In genomic region chr5:100040281-100040784, GRCm38 (mm10) we compare ENCODE assay signal across 8 mouse cellular contexts. TPM values are rescaled to one million over a fixed set of nuclear protein-coding genes. Genes with fewer than 3 reads are reported as not detected.
DNase-seq lines count a peak whose midpoint lies in the region; ATAC-seq and TF ChIP-seq lines count a peak whose summit lies in the region.

No protein-coding gene starts in this region.

- intact Hi-C loops in gastrocnemius, postnatal 14 days (cut with DNase I; ENCODE audit: low total_unique reads) = no loop called here

- DNase-seq in gastrocnemius, postnatal 25 days = peak; percentile 19
- no peak for DNase-seq in gastrocnemius, postnatal 14 days
- DNase-seq in thymus, adult 2 months = peak; percentile 42
- DNase-seq in thymus, postnatal 25 days = no peak
- no peak for DNase-seq in intestine, embryonic 14.5 days (ENCODE audit: low spot score)
- DNase-seq in lung, postnatal 14 days = peak; percentile 32
- peak; percentile 50 for DNase-seq in testis, postnatal 14 days (ENCODE audit: low spot score)

- H3K9ac ChIP-seq in embryonic facial prominence, embryonic 15.5 days = peak overlapping the region; percentile 80
- H3K9ac ChIP-seq in intestine, embryonic 14.5 days (ENCODE audit: low read length) = peak overlapping the region; percentile 99

- WGBS in thymus, adult 2 months = 2% methylated on average over 19 of the region's 19 CpGs
- under 1% methylated on average over 19 of the region's 19 CpGs for WGBS in embryonic facial prominence, embryonic 15.5 days
- under 1% methylated on average over 19 of the region's 19 CpGs for WGBS in intestine, embryonic 14.5 days

- no peak for ATAC-seq in embryonic facial prominence, embryonic 15.5 days (ENCODE audit: insufficient number of reproducible peaks, low FRiP score, low TSS enrichment, low read depth)
- ATAC-seq in intestine, embryonic 14.5 days (replicated peaks; ENCODE audit: low FRiP score, low TSS enrichment, low read depth) = 0 out of 2 replicates have a peak, but pooled peaks have one; percentile 1

- peak overlapping the region; percentile 83 for H3K4me2 ChIP-seq in embryonic facial prominence, embryonic 15.5 days (replicated peaks)
- peak overlapping the region; percentile 79 for H3K4me2 ChIP-seq in intestine, embryonic 14.5 days (ENCODE audit: low read length)

- H3K36me3 ChIP-seq in thymus, adult 2 months (ENCODE audit: control insufficient read depth, insufficient read depth, low read length) = peaks cover 12% of the 10 kb centered on the region; the same call in 1 of the 2 replicates
- peaks cover 5% of the 10 kb centered on the region for H3K36me3 ChIP-seq in embryonic facial prominence, embryonic 15.5 days
- peaks cover 26% of the 10 kb centered on the region for H3K36me3 ChIP-seq in intestine, embryonic 14.5 days (ENCODE audit: control insufficient read depth, insufficient read depth, low read length)

- H3K4me3 ChIP-seq in thymus, adult 2 months (ENCODE audit: control insufficient read depth, insufficient read depth, low read length) = peak overlapping the region; percentile 79
- peak overlapping the region; percentile 98 for H3K4me3 ChIP-seq in embryonic facial prominence, embryonic 15.5 days (replicated peaks)
- peak overlapping the region; percentile 99 for H3K4me3 ChIP-seq in intestine, embryonic 14.5 days (ENCODE audit: low read depth, low read length)

- TF ChIP-seq POLR2A in thymus, adult 2 months (IDR thresholded peaks at IDR 0.05; ENCODE audit: control insufficient read depth, extremely low read depth, insufficient read depth, low read length, poor library complexity) = no peak

- H3K9me3 ChIP-seq in embryonic facial prominence, embryonic 15.5 days (replicated peaks) = no peaks in the 10 kb centered on the region
- no peaks in the 10 kb centered on the region for H3K9me3 ChIP-seq in intestine, embryonic 14.5 days (ENCODE audit: control insufficient read depth, low read length)

- no peaks in the 10 kb centered on the region for H3K27me3 ChIP-seq in thymus, adult 2 months (ENCODE audit: control insufficient read depth, insufficient read depth, low read length)
- H3K27me3 ChIP-seq in embryonic facial prominence, embryonic 15.5 days = no peaks in the 10 kb centered on the region
- no peaks in the 10 kb centered on the region for H3K27me3 ChIP-seq in intestine, embryonic 14.5 days (replicated peaks; ENCODE audit: control insufficient read depth, insufficient read depth, low read length)

- TF ChIP-seq CTCF in thymus, adult 2 months (IDR thresholded peaks at IDR 0.05; ENCODE audit: borderline replicate concordance, control insufficient read depth, extremely low read depth, insufficient read depth, low read length, poor library complexity) = no peak

- peaks cover 6% of the 10 kb centered on the region for H3K4me1 ChIP-seq in thymus, adult 2 months (replicated peaks; ENCODE audit: control insufficient read depth, insufficient read depth, low read length)
- peaks cover 34% of the 10 kb centered on the region for H3K4me1 ChIP-seq in embryonic facial prominence, embryonic 15.5 days
- peaks cover 34% of the 10 kb centered on the region for H3K4me1 ChIP-seq in intestine, embryonic 14.5 days (replicated peaks; ENCODE audit: control insufficient read depth, insufficient read depth, low read length)

- peak overlapping the region; percentile 49 for H3K27ac ChIP-seq in thymus, adult 2 months (ENCODE audit: control insufficient read depth, insufficient read depth, low read length)
- H3K27ac ChIP-seq in embryonic facial prominence, embryonic 15.5 days (replicated peaks) = peak overlapping the region; percentile 99
- H3K27ac ChIP-seq in intestine, embryonic 14.5 days (ENCODE audit: low read depth) = peak overlapping the region; percentile 96

RNA-seq across cellular contexts. Expression of gene Enoph1, which starts 0.5 kb away (rescaled TPM):
- total RNA-seq in gastrocnemius, postnatal 25 days (2021) = 1 to 10 TPM; 5.4 to 6.0 TPM
- total RNA-seq in gastrocnemius, postnatal 14 days (2021) = 1 to 10 TPM; 6.2 to 6.9 TPM
- polyA plus RNA-seq in thymus, adult 2 months (2012; rRNA removed) = 34.2 and 46.3 TPM in 2 replicates
- 41.5 and 41.9 TPM in 2 replicates for polyA plus RNA-seq in embryonic facial prominence, embryonic 15.5 days (2015; fragmentation: Nextera tagmentation; extraction: Ambion mirVana)
- polyA plus RNA-seq in intestine, embryonic 14.5 days (2014; fragmentation: Nextera tagmentation; extraction: Ambion mirVana) = 49.8 and 51.7 TPM in 2 replicates

RNA-seq across cellular contexts. Expression of gene Hnrnpdl, which starts 0.9 kb away (rescaled TPM):
- 10 to 100 TPM; 59.4 to 70.1 TPM for total RNA-seq in gastrocnemius, postnatal 25 days (2021)
- 10 to 100 TPM; 56.1 to 60.2 TPM for total RNA-seq in gastrocnemius, postnatal 14 days (2021)
- 142 and 148 TPM in 2 replicates for polyA plus RNA-seq in thymus, adult 2 months (2012; rRNA removed)
- 149 and 152 TPM in 2 replicates for polyA plus RNA-seq in embryonic facial prominence, embryonic 15.5 days (2015; fragmentation: Nextera tagmentation; extraction: Ambion mirVana)
- polyA plus RNA-seq in intestine, embryonic 14.5 days (2014; fragmentation: Nextera tagmentation; extraction: Ambion mirVana) = 171 and 192 TPM in 2 replicates

Comparison
In these comparisons a context has a peak if more than half of its experiments do, and no peak if none do; other contexts are left out.
1. DNase-seq: peak in gastrocnemius, postnatal 25 days (single experiment), thymus, adult 2 months (single experiment), lung, postnatal 14 days (single experiment) and testis, postnatal 14 days (single experiment); none in gastrocnemius, postnatal 14 days (single experiment), thymus, postnatal 25 days (single experiment) and intestine, embryonic 14.5 days (single experiment).
2. H3K27ac ChIP-seq: peak in every context shown above with its lines; median percentile 99 in embryonic facial prominence, embryonic 15.5 days; 96 in intestine, embryonic 14.5 days; 49 in thymus, adult 2 months.
3. Peak in every context shown above with its lines, with median percentiles within 50 percentile points of each other: H3K4me3 ChIP-seq.